Mouse (Mus musculus): Measurements from ENCODE around the gene Bmp4. TPM values are rescaled to one million over a fixed set of nuclear protein-coding genes. Genes with fewer than 3 reads are reported as not detected.

The Bmp4 gene
- polyA plus RNA-seq, 1 experiment from 2014 or later, result 15.1 TPM

Other genes starting within 250 kb of the Bmp4 start
- not detected in 2 replicates for gene Gm15217, start 11.3 kb downstream of the Bmp4 start, polyA plus RNA-seq (2014; fragmentation: Nextera tagmentation; extraction: Ambion mirVana)

All from forebrain, embryonic 11.5 days (tissue).